Mouse (Mus musculus): ENCODE data around the gene Zfp235. TPM values are rescaled to one million over a fixed set of nuclear protein-coding genes. Genes with fewer than 3 reads are reported as not detected.

Zfp235 gene
- total RNA-seq, 2 experiments from 2014 or later = 20.5 to 23.5 TPM

- intact Hi-C loops (cut with DNase I) = no loop called here
- DNase-seq (ENCODE audit: low spot score in 2 of 2) = no peak
Observed at GRCm38 (mm10) chr7:24189571-24189944, 55.6 kb downstream of the Zfp235 start.

- intact Hi-C loops (cut with DNase I) = no loop called here
Observed at GRCm38 (mm10) chr7:24191361-24191760, 57.4 kb downstream of the Zfp235 start.

More at GRCm38 (mm10) chr7:24191361-24191760, 57.4 kb downstream of the Zfp235 start:
- no peak for DNase-seq (ENCODE audit: low spot score in 2 of 2)

Other genes with a start within 250 kb of the Zfp235 start
- gene Vmn1r178, start 242.2 kb upstream of the Zfp235 start, total RNA-seq (2021) = not detected
- not detected for gene Vmn1r179, start 207.2 kb upstream of the Zfp235 start, total RNA-seq (2021)
- gene Vmn1r180, start 183.5 kb upstream of the Zfp235 start, total RNA-seq (2021) = not detected
- not detected for gene Vmn1r181, start 159.6 kb upstream of the Zfp235 start, total RNA-seq (2021)
- gene V1rd19, start 132.5 kb upstream of the Zfp235 start, total RNA-seq (2021) = not detected
- gene Vmn1r183, start 80.9 kb upstream of the Zfp235 start, total RNA-seq (2021) = not detected
- gene Zfp180, start 52.2 kb upstream of the Zfp235 start, total RNA-seq (2021) = 10 to 100 TPM; 42.8 to 54.9 TPM
- 10 to 100 TPM in 1 of 2 experiments, 1 to 10 TPM in 1; 8.9 to 13.0 TPM for gene Zfp112, start 21.9 kb upstream of the Zfp235 start, total RNA-seq (2021)
- gene Zfp114, start 40.9 kb downstream of the Zfp235 start, total RNA-seq (2021) = 1 to 10 TPM; 3.3 to 4.3 TPM
- 10 to 100 TPM; 11.2 to 11.9 TPM for gene Zfp111, start 77.3 kb downstream of the Zfp235 start, total RNA-seq (2021)
- gene Zfp109, start 103.4 kb downstream of the Zfp235 start, total RNA-seq (2021) = 10 to 100 TPM in 1 of 2 experiments, 1 to 10 TPM in 1; 8.6 to 10.8 TPM
- 1 to 10 TPM; 7.8 to 9.1 TPM for gene Zfp108, start 120.6 kb downstream of the Zfp235 start, total RNA-seq (2021)
- gene Zfp93, start 136.3 kb downstream of the Zfp235 start, total RNA-seq (2021) = 10 to 100 TPM; 11.8 to 12.6 TPM
- gene Zfp61, start 167.1 kb downstream of the Zfp235 start, total RNA-seq (2021) = 10 to 100 TPM; 21.9 to 23.9 TPM
- 10 to 100 TPM; 13.2 to 16.2 TPM for gene Zfp94, start 182.5 kb downstream of the Zfp235 start, total RNA-seq (2021)
- not detected for gene Tescl, start 199.8 kb downstream of the Zfp235 start, total RNA-seq (2021)
- gene Lypd5, start 215.0 kb downstream of the Zfp235 start, total RNA-seq (2021) = not detected
- gene Kcnn4, start 236.1 kb downstream of the Zfp235 start, total RNA-seq (2021) = under 1 TPM; 0.42 to 0.77 TPM